Comparison of ENCODE assay signal across 8 mouse cellular contexts in genomic region chr1:152524098-152524892, GRCm38 (mm10).
DNase-seq lines count a peak whose midpoint lies in the region.

No protein-coding gene starts in this region.

- peak; percentile 89 for DNase-seq in heart, adult 11 months
- DNase-seq in heart, postnatal 14 days, result no peak
- peak; percentile 90 for DNase-seq in right cerebral cortex, adult 18-20 months
- DNase-seq in right cerebral cortex, postnatal 14 days, result no peak
- DNase-seq in layer of hippocampus, adult 9-11 months, result peak; percentile 82
- peak; percentile 93 for DNase-seq in telencephalon, adult 2 months (ENCODE audit: low read depth, low spot score)
- no peak for DNase-seq in kidney, postnatal 10 days
- DNase-seq in urinary bladder, postnatal 36 days (ENCODE audit: low spot score in 2 of 2), result no peak

- intact Hi-C loops in heart, postnatal 14 days (cut with DNase I), result loop anchor here (2.0 to 5.0 kb wide), 2 partner anchors 101 to 243 kb away; partner anchors contain the start of genes Arpc5 and Rgl1

Comparison
In these comparisons a context has a peak if more than half of its experiments do, and no peak if none do; other contexts are left out.
1. DNase-seq: peak in heart, adult 11 months (single experiment), right cerebral cortex, adult 18-20 months (single experiment), layer of hippocampus, adult 9-11 months (single experiment) and telencephalon, adult 2 months (single experiment); none in heart, postnatal 14 days (0 of 2), right cerebral cortex, postnatal 14 days (single experiment), kidney, postnatal 10 days (single experiment) and urinary bladder, postnatal 36 days (0 of 2).